Mouse (Mus musculus) midbrain, embryonic 11.5 days (tissue): ENCODE results near the gene Fbln2. TPM values are rescaled to one million over a fixed set of nuclear protein-coding genes. Genes with fewer than 3 reads are reported as not detected.

Source experiments
- polyA plus RNA-seq: library from polyadenylated mRNA; unstranded; fragments of >200 nt; fragmentation: Nextera tagmentation; extraction: Ambion mirVana; gene quantifications from 2 replicates; pipeline ENCODE4 v1.2.1, GENCODE M21; 2014

Fbln2 gene
- polyA plus RNA-seq, 1 experiment from 2014 or later, result 21.9 TPM

Other genes starting within 250 kb of the Fbln2 start
- 14.6 and 16.5 TPM in 2 replicates for gene Iqsec1, start 223.8 kb upstream of the Fbln2 start, polyA plus RNA-seq
- 13.9 and 15.8 TPM in 2 replicates for gene Nup210, start 95.6 kb upstream of the Fbln2 start, polyA plus RNA-seq
- 12.8 and 13.0 TPM in 2 replicates for gene Hdac11, start 55.8 kb upstream of the Fbln2 start, polyA plus RNA-seq
- gene Wnt7a, start 198.9 kb downstream of the Fbln2 start, polyA plus RNA-seq, result 11.5 and 12.4 TPM in 2 replicates